Mouse (Mus musculus) heart, adult 10 weeks (tissue): ENCODE results near the gene Usb1. TPM values are rescaled to one million over a fixed set of nuclear protein-coding genes. Genes with fewer than 3 reads are reported as not detected.

Experiments
- polyA plus RNA-seq: library from polyadenylated mRNA; stranded (reverse); fragments of 350-450 nt; fragmentation: Illumina TruSeq; extraction: RNeasy Lipid Tissue Mini Kit (QIAGEN cat#74804); gene quantifications from one replicate; pipeline ENCODE4 v1.2.3, GENCODE M21; 2014; ENCODE audit warnings: low read depth, low replicate concordance

The Usb1 gene
- 12.5 TPM for polyA plus RNA-seq

DNA sequence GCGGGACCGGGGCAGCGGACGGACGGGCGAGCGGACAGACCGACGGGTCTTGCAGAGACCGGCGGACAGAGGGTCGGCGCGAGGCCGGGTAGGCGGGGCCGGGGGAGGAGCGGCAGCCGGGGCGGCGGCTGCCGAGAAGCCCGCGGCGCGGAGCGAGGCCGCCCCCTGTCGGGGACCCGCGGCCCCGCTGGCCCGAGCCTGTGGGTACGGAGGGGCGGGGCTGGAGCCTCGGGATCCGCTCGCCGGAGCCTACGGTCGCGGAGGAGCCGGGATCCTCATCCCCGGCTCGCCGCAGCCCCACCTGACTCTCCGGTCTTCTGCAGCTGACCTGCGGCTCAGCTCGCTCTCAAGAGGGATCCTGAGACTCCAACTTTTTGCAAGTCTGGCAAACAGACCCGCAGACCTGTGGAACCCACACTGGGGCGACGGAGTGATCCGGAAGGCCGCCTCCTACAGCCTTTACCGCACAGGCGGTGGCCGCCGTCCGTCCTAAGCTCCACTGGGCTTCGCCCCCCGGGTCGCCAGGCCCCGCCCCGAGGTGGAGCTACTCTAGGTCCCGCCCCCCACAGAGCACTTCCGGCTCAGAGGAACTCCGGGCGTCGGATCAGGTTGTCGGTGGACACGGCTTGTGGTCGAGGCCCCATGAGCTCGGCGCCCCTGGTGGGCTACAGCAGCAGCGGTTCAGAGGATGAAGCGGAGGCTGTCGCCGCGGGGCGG lies at the start of gene Usb1, which contains the start of gene Zfp319:
Gene Usb1, plus strand, starts transcription at position 565 of the 717 bp plus-strand sequence.
Gene Zfp319, minus strand, starts transcription at position 231 of the 717 bp plus-strand sequence.

DNA sequence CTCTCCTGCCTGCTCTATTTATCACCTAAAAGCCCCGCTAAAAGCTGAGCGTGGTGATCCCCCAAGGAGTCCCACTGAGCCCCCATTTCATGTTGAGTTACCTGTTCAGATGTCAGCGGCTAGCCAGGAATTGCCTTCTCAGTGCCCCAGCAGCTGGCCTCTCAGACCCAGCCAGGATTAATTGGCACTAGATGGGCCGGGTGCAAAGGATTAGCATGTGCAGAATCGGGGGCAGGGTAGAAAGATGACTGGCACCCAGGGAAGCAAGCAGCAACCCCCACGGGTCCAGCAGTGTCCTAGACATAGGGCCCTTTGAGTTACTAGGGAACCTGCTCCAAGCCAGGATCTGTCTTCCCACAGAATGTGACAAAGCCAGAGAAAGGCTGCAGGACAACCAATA lies 25.7 kb upstream of the Usb1 start, which contains the start of gene Cngb1:
Gene Cngb1, minus strand, starts transcription at position 155 of the 400 bp plus-strand sequence.

DNA sequence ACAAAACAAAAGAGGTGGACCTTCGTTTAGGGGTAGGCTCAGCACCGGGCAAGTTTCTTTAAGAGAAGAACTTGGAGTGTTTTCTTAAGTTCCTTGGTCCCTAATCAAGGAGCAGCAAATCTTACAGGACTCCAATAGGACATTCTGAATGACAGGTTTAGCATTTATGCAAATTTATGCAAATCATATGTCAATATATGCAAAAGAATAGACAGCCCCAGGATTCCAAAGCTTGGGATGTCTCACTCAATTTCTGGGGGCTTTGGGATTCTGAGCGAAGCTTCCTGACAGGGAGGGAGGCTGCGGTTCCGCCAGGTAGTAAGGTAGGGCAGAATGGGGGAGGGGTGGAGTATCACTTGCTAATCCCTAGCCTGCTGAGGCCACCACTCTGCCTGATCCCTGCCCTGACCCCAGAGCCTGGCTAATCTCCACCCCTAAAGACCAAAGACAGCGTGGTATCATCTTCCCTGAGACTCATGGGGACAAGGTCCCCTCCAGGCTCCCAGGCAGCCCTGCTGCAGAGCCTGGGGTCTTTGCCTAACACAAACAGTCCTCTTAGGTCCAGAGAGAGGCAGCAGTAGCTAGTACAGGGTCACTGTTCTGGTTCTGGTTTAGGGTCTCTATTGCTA lies 21.6 kb upstream of the Usb1 start, which contains the start of gene Tepp:
Gene Tepp, plus strand, starts transcription at position 225 of the 629 bp plus-strand sequence.

DNA sequence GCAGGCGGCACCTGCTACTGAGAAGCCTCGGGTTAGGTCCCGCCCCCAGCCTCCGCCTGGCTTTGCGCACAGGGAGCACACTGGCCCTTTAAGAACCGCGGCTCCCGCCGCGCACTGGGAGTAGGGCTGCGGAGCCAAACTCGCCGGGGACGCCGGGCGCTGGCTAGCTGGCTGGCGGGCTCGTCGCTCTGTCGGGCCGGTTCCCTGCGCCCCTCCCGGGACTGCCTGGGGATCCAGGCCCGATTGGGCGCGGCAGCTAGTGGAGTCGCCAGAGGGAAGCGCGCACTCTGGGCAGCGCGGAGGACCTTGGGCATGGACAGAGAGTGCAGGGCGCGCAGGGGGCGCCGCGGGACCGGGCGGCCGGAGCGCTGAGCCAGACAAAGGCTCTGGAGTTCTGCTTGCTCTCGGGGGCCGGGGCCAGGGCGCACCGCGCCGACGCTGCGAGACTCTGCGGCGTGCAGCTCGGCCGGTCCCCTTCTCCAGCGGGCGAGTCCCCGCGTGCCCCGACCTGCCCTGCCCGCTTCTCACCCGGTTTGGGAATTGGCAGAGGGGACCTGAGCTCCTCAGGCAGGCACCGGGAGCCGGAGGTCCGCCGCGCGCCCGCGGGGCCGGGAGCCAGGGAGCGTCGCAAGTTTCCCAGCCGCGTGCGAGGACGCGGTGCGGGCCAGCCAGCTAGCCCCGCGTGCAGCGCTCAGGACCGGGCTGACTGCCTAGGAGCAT lies 20.2 kb downstream of the Usb1 start, which contains the start of gene Mmp15:
Gene Mmp15, plus strand, starts transcription at position 118 of the 720 bp plus-strand sequence.

Other genes with a start within 250 kb of the Usb1 start
- gene Kifc3, start 129.5 kb upstream of the Usb1 start, polyA plus RNA-seq: 64.4 TPM
- gene Cngb1, start 25.7 kb upstream of the Usb1 start, polyA plus RNA-seq: 0.16 TPM
- gene Tepp, start 21.7 kb upstream of the Usb1 start, polyA plus RNA-seq: not detected
- 6.0 TPM for gene Zfp319, start 334 bp upstream of the Usb1 start, polyA plus RNA-seq
- gene Mmp15, start 20.0 kb downstream of the Usb1 start, polyA plus RNA-seq: 46.2 TPM
- gene Cfap20, start 102.6 kb downstream of the Usb1 start, polyA plus RNA-seq: 33.0 TPM
- gene Csnk2a2, start 157.8 kb downstream of the Usb1 start, polyA plus RNA-seq: 26.7 TPM
- gene Ccdc113, start 201.8 kb downstream of the Usb1 start, polyA plus RNA-seq: not detected
- not detected for gene Prss54, start 244.1 kb downstream of the Usb1 start, polyA plus RNA-seq